Mouse (Mus musculus) small intestine, adult 2 months (tissue): Measurements from ENCODE around the gene Tnn.

Experiments used
- CTCF ChIP-seq: fragments of 200-500 bp; IDR thresholded peaks from 2 replicates; pipeline ENCODE4 v1.5.1; 2012; ENCODE audit warnings: low read depth, mild to moderate bottlenecking, control low read depth, inconsistent platforms, low read length, moderate library complexity, mixed read lengths; ENCODE audit not compliant: insufficient replicate concordance, insufficient read length; ENCODE audit errors: extremely low read depth
- POLR2A ChIP-seq: fragments of 200-500 bp; IDR thresholded peaks from 2 replicates; pipeline ENCODE4 v1.6.1; 2012; ENCODE audit warnings: low read depth, mild to moderate bottlenecking, control low read depth, inconsistent platforms, low read length, moderate library complexity

GRCm38 (mm10) chr1:160045056-160045715 is 108.2 kb downstream of the Tnn start:
- TF ChIP-seq CTCF (no peak), POLR2A (no peak)
